Mouse (Mus musculus): ENCODE measurements at regions not wholly inside any gene's neighbourhood (a gene's known extent, or its start where the extent isn't known, plus 50 kb on each side); places are given as distances from the start of the nearest gene placed in this dataset.
"Not testable (repeated sequence)": the region's sequence is repeated elsewhere in the genome, so short reads cannot be mapped to it uniquely, and the experiment has no call there.

- no peak for DNase-seq
Measured at GRCm38 (mm10) chr1:177501288-177501687, 59.1 kb downstream of the Zbtb18 start.

- no peak for DNase-seq
Measured at GRCm38 (mm10) chr1:177503946-177504345, 61.8 kb downstream of the Zbtb18 start.

GRCm38 (mm10) chr1:177504743-177505142 is 62.6 kb downstream of the Zbtb18 start:
- DNase-seq: no peak

DNA sequence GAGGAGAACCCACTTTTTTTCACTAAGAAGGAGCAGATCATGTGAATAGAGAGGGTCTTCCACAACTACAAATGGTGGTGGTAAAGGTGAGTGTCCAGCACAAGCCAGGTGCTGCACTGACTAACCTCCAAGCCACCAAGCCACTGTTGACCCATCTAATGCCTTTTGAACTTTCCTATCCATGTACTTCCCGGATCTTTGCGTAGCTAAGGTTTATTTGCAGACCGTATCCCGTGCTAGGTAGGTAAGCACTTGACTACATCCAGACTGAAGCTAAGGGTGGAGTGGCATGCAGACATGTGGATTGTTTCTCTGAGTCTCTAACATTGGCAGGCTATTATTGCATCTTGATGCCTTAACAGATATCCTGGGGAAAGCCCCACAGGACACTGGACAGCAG is 65.2 kb downstream of the Zbtb18 start:
- DNase-seq: not testable (repeated sequence)

DNA sequence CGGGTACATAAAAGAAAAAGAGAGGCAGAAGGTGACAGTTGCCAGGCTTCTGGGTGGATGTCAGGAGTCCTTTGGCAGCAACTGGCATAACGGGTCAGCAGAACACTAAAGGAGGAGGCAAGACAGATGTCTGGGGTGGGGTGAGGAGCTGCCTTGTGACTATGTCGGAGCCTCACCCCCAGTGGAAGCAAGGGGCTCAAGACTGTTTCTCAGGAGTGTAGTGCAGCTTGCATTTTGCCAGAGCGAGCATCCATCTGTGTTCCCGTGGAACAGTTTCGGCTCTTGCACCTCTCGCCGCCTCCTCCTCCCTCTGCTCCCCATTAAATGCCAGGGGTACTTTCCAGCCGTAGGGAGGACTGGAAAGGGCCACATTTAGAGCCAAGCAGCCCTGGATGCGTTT is 67.6 kb downstream of the Zbtb18 start:
- no peak for DNase-seq

DNA sequence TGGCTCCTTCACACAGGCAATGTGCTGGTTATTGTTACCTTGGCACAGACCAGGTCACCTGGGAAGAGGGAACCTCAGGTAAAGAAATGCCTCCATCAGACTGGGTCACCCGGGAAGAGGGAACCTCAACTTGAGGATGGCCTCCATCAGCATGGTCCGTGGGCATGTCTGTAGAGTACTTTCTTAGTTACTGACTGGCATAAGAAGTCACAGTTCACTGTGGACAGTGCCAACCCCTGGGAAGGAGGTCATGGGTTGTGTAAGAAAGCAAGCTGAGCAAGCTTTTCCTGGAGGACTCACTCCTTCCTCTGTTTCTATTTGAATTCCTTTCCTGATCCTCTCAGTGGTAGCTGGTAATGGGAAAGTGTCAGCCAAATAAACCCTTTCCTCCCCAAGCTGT is 70.0 kb downstream of the Zbtb18 start:
- DNase-seq: no peak

DNA sequence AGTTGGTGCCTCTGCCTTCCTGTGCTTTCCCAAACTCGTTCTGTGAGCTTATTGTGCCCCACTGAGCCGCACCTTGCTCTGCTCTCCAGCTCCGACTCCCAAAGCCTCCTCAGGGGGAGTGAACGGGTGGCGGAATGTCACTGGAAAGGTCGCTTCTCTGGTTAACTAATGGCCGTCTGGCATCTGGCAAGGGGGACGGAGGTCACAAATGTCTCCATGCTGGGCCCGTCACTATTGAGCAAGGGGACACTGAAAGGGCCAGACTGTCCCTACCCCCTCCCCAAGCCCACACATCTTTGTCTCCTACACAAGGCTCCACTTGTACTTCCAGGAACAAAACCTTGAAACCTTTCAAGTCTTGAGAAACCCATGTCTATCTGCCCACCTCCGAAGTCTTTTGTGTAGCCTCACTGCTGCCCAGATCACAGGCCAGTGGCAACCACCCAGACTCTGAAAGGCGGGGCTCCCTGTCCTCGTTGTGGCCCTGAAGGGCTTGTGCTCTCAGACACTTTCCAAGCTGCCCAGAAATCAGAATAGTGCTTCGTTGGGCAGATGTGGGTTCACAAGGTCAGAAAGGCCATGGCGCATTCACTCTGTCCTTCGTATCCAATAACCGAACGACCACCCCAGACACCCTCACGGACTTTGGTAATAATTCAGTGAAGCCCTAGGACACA is 75.9 kb downstream of the Zbtb18 start:
- DNase-seq: no peak

- no peak for DNase-seq
Measured at GRCm38 (mm10) chr1:177518897-177519513, 76.9 kb downstream of the Zbtb18 start.

DNA sequence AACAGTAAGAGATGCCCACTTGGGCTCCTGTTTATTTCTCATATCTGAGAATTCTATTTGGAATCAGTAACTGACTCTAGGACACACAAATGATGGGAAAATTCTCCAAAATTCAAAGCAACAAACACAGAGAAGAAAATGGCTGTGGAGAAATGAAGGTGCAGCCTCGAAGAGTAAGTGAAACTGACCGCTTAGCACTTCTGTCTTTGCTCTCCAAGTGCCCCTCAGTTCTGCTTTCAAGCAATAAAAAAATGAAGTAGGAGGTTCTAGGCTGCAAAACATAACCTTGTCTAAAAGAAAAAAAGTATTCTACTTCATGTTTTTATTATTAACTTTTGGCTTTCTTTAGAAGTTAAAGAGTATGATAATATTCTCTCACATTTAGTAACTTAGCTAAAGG is 79.0 kb downstream of the Zbtb18 start:
- DNase-seq: no peak

GRCm38 (mm10) chr1:177525141-177525540 is 83.0 kb downstream of the Zbtb18 start:
- no peak for DNase-seq

GRCm38 (mm10) chr1:177531791-177532190 is 89.6 kb downstream of the Zbtb18 start:
- peak; percentile 14 for DNase-seq

DNA sequence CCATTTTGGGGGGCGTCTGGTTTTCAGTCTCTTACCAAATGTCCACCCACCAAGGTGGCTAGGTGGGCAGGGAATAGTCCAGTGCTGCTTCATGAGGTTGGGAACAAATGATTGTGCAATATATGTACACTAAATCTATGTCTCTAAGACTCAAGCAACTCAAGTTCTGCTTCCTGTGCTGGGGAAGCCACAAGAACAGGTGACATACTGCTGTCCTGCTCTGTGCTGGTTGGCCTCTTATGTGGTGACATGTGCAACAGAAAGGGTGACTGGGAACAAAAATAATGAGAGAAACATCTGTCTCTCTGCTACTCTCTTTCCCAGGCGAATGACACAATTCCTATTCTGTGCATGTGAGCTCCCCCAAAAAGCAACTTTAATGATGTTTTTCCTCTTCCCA is 90.5 kb downstream of the Zbtb18 start:
- DNase-seq: peak; percentile 46

- DNase-seq: no peak
Measured at GRCm38 (mm10) chr1:177533332-177533731, 91.2 kb downstream of the Zbtb18 start.

DNA sequence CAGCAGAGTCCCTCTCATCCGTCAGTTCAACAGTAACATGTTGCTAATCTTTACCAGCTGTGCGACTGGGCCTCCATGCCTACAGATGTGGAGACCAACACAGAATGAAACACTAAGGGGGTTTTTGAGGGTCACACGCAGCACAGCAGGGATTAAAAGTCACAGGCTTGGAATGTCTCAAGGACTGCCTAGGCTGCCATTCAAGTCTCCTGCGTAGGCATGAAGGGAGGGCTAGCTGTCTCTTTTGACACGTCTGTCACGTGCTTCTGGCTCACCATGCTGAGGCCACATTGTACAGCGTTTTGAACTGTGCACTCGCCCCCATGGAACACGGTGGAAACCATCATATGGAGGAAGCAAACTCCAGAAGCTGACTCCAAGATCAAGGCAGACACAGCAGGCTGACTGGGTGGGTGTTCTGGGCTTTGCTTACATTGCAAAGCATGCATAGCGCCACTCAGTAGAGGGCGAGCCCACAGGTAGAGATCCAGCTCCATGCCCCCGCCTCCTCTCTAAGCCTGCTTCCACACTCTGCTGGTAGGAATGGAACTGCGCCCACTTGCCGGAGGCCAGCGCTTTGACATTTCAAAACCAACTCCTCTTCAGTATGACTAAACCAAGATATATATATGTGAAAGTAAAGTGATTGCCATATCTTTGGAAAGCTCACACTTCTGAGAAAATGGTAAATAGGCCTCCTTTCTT is 103.0 kb downstream of the Zbtb18 start:
- DNase-seq: no peak

DNA sequence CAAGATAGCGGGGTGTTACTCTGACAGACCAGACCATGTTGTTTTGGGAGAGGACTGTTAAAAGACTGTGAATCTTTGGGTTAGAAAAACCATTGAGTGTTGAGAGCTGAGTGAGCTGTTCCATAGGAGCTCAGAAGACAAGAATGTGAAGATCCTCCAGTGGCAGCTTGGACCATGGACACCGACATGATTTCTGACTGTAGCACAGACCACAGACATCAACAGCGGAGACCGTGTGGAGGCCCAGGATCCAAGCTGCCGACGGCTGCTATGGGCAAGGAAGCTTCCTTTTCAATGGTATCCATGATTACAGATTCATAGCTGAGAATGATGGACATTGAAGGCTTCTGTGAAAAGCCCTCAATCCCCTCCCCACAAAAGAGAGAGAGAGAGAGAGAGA is 105.6 kb downstream of the Zbtb18 start:
- no peak for DNase-seq

GRCm38 (mm10) chr1:177555471-177556291 is 113.5 kb downstream of the Zbtb18 start:
- DNase-seq: no peak

GRCm38 (mm10) chr1:177557432-177557831 is 115.3 kb downstream of the Zbtb18 start:
- no peak for DNase-seq

- DNase-seq: no peak
Measured at GRCm38 (mm10) chr1:177557856-177558255, 115.7 kb downstream of the Zbtb18 start.

DNA sequence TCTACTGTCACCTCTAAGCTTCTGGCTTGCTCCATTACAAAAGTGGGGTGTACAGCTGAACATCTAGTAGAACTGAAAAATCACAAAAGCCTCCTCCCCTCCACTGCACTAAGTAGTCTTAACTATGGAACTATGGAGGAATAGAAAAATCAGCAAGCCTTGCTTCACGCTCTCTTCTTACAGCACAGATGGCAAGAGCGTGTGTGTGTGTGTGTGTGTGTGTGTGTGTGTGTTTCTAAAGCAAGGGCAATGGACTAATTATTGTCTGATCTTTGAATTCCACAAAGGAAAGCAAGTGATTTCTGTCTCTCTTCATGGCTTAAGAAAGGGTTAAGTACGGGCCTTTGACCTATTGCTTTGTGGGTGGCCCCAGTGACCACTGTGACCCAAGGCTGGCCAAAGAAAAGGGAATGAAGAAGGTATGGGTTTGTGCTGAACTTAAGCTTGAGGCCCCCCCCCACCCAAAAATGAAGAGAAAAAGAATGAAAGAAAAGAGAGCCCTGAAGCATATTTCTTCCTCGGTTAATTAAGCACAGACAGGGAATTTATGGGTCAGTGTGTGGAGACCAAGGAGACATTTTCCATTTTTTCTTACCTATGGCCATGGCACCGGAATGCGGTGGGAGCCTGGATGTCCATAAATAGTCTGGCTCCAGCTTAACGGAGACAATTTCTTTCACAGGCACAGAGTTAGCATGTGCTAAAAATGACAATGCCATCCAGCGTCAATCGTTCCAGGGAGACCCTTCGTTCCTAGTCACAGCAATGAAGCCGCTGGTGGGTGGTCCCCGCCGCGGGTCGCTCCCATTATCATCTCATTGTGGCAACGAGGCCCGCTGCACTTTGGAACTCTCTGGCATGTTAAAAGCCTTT is 119.8 kb downstream of the Zbtb18 start:
- DNase-seq: no peak

DNA sequence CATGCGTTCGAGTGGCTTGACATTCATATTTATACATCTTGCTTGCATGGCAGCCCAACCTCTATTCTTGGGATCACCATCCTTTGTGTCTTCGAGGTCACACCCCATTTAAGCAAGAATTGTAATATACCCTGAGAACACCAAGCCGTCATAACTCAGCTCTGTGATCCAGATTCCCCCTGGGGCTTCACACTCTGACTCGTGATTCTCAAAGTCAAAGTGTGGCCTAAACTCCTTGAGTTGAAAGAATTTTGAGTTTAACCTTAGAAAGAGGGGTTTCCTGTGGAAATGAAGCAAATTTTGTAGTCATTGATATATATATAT is 120.4 kb downstream of the Zbtb18 start:
- DNase-seq: no peak

DNA sequence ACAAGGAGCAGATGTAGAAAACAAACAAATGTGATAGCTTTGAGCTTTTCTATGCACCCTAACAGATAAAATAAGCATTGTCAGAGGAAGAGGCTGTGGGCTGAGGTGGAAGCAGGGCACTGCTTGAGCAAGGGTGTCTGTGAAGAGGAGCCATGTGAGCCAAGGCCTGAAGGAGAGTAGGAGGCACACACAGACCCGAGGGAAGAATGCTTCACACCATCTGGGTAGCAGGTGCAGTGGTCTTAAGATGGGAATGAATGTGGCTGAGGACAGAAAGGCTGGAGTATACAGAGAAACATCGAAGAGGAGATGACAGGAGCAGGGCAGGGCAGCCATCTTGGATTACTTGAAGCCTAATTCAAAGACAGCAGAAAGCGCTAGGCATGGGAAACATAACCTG is 123.5 kb downstream of the Zbtb18 start:
- no peak for DNase-seq

DNA sequence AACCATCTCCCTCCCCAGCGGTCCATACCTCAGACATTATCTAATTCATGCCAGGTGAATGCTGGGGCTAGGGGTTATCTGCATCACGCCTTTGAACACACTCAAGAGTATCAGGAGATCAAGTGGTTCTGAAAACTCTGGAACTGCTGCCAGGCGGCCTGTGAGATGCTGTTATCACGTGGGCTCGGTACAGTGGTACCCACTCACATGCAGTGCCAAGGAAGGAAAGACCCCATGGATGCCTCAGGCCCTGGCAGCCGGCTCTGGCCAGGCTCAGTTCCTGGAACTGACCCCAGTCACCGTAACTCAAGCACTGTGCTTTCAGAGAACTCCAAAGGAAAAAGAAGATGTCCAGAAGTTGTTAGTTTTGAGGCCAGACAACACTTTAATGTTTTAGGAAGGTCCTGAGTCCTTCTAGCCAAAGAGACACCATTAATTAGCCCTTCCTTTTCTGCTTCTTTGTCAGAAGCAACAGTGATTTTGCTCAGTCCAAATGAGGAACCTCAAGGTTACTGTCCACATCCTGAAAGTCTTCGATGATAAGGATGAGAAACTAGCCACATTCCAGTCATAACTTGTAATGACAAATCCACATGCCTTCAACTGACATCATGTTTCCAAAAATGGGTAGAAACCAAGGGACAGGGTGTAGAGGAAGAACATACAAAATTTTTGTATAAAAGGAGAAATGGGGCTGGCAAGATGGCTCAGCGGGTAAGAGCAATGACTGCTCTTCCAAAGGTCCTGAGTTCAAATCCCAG is 126.1 kb downstream of the Zbtb18 start:
- no peak for DNase-seq

All from thymus, postnatal 25 days (tissue).